Mouse (Mus musculus): ENCODE data around the gene Serpina3b. TPM values are rescaled to one million over a fixed set of nuclear protein-coding genes. Genes with fewer than 3 reads are reported as not detected.

Serpina3b gene
- not detected for polyA plus RNA-seq (2012; fragmentation: generic; extraction: Trizol)
- long read RNA-seq, experiment 1, result 0 reads
- long read RNA-seq, experiment 2, result 0 reads

DNA sequence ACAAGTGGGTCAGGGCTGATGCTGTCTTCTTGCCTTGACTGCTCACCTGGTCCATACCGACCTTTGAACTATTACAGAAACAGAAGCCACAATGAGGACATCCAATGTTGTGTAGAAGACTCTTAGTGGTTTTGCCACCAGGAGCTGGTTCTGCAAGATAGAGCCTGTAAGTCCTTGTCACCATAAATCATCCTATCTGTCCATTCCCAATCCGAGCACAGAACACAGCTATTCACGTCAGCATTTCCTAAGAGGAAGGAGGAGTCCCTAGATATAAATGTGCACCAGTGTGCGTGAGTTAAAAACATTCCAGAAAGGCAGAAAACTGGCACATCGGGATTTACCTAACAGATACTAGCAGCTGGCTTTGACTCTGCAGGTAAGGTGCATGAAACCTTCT is at the start of gene Serpina3b:
TSS of gene Serpina3b (plus strand) at position 301 of the 400 bp plus-strand sequence.
- TF ChIP-seq USF1 (IDR thresholded peaks at IDR 0.05; ENCODE audit: low read depth) (no peak), MYOD1 (IDR thresholded peaks at IDR 0.05; ENCODE audit: control insufficient read depth, insufficient read length, low read depth) (no peak), MAX (IDR thresholded peaks at IDR 0.05) (no peak), MYOG (IDR thresholded peaks at IDR 0.05; ENCODE audit: control insufficient read depth, extremely low read depth, insufficient read length) (no peak), CTCF (IDR thresholded peaks at IDR 0.05; ENCODE audit: control insufficient read depth, insufficient read depth, insufficient read length) (no peak), CEBPB (IDR thresholded peaks at IDR 0.05; ENCODE audit: low read depth) (no peak), FOSL1 (IDR thresholded peaks at IDR 0.05; ENCODE audit: insufficient read depth, low read length, poor library complexity, severe bottlenecking) (no peak)
- Histone ChIP-seq H3ac (ENCODE audit: control insufficient read depth, insufficient read length, low read depth) (no peak within 1 kb of the TSS), H3K79me2 (ENCODE audit: control insufficient read depth, insufficient read depth) (no peaks in the 10 kb centered on the region), H3K27me3 (ENCODE audit: control insufficient read depth, insufficient read depth, insufficient read length) (no peaks in the 10 kb centered on the region), H3K36me3 (ENCODE audit: control insufficient read depth, insufficient read depth) (no peaks in the 10 kb centered on the region), H3K79me3 (ENCODE audit: low read depth) (no peaks in the 10 kb centered on the region), H3K4me3 (ENCODE audit: insufficient read depth, poor library complexity, severe bottlenecking) (no peak within 1 kb of the TSS)

GRCm38 (mm10) chr12:104090119-104090518 is 37.7 kb upstream of the Serpina3b start:
- no peaks in the 10 kb centered on the region for H3K27me3 ChIP-seq (ENCODE audit: control insufficient read depth, insufficient read depth, insufficient read length)
- H3K36me3 ChIP-seq (ENCODE audit: control insufficient read depth, insufficient read depth), result no peaks in the 10 kb centered on the region
- H3K79me2 ChIP-seq (ENCODE audit: control insufficient read depth, insufficient read depth), result no peaks in the 10 kb centered on the region
- H3K4me3 ChIP-seq (ENCODE audit: insufficient read depth, poor library complexity, severe bottlenecking), result no peak overlapping the region
- no peak for TF ChIP-seq USF1 (IDR thresholded peaks at IDR 0.05; ENCODE audit: low read depth)
- no peaks in the 10 kb centered on the region for H3K79me3 ChIP-seq (ENCODE audit: low read depth)
- no peak overlapping the region for H3ac ChIP-seq (ENCODE audit: control insufficient read depth, insufficient read length, low read depth)

DNA sequence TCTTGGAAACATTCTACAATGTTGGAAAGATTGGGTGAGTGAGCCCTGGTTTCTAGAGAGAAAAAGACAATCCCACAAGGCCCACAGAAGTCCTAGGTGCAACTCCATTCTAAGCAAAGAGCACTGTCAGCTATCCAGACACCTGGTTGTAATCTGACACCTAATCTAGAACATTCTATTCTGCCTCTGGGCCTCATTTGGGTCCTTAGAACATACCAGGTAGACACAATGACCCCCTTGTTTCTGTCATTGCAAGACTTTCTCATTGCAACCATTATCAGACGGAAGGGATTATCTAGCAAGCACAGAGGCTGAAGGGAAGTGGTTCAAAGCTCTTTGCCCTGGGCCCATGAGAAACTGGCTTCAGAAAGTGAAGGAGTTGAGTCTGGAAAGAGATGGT is 36.5 kb upstream of the Serpina3b start:
- no peak overlapping the region for H3ac ChIP-seq (ENCODE audit: control insufficient read depth, insufficient read length, low read depth)
- H3K79me2 ChIP-seq (ENCODE audit: control insufficient read depth, insufficient read depth), result no peaks in the 10 kb centered on the region
- H3K79me3 ChIP-seq (ENCODE audit: low read depth), result no peaks in the 10 kb centered on the region
- no peak overlapping the region for H3K4me3 ChIP-seq (ENCODE audit: insufficient read depth, poor library complexity, severe bottlenecking)
- no peaks in the 10 kb centered on the region for H3K27me3 ChIP-seq (ENCODE audit: control insufficient read depth, insufficient read depth, insufficient read length)
- no peaks in the 10 kb centered on the region for H3K36me3 ChIP-seq (ENCODE audit: control insufficient read depth, insufficient read depth)
- TF ChIP-seq CTCF (IDR thresholded peaks at IDR 0.05; ENCODE audit: control insufficient read depth, insufficient read depth, insufficient read length), result no peak
- TF ChIP-seq MYOD1 (IDR thresholded peaks at IDR 0.05; ENCODE audit: control insufficient read depth, insufficient read length, low read depth), result no peak
- no peak for TF ChIP-seq MYOG (IDR thresholded peaks at IDR 0.05; ENCODE audit: control insufficient read depth, extremely low read depth, insufficient read length)
- TF ChIP-seq MAX (IDR thresholded peaks at IDR 0.05), result no peak
- no peak for TF ChIP-seq CEBPB (IDR thresholded peaks at IDR 0.05; ENCODE audit: low read depth)
- TF ChIP-seq USF1 (IDR thresholded peaks at IDR 0.05; ENCODE audit: low read depth), result no peak
- no peak for TF ChIP-seq FOSL1 (IDR thresholded peaks at IDR 0.05; ENCODE audit: insufficient read depth, low read length, poor library complexity, severe bottlenecking)

- H3K79me3 ChIP-seq (ENCODE audit: low read depth), result no peaks in the 10 kb centered on the region
- no peaks in the 10 kb centered on the region for H3K27me3 ChIP-seq (ENCODE audit: control insufficient read depth, insufficient read depth, insufficient read length)
- no peak for TF ChIP-seq USF1 (IDR thresholded peaks at IDR 0.05; ENCODE audit: low read depth)
- TF ChIP-seq FOSL1 (IDR thresholded peaks at IDR 0.05; ENCODE audit: insufficient read depth, low read length, poor library complexity, severe bottlenecking), result no peak
- TF ChIP-seq CEBPB (IDR thresholded peaks at IDR 0.05; ENCODE audit: low read depth), result no peak
- no peak for TF ChIP-seq MYOD1 (IDR thresholded peaks at IDR 0.05; ENCODE audit: control insufficient read depth, insufficient read length, low read depth)
- no peak for TF ChIP-seq CTCF (IDR thresholded peaks at IDR 0.05; ENCODE audit: control insufficient read depth, insufficient read depth, insufficient read length)
- TF ChIP-seq MAX (IDR thresholded peaks at IDR 0.05), result no peak
- no peak for TF ChIP-seq MYOG (IDR thresholded peaks at IDR 0.05; ENCODE audit: control insufficient read depth, extremely low read depth, insufficient read length)
- no peak within 1 kb of the TSS for H3K4me3 ChIP-seq (ENCODE audit: insufficient read depth, poor library complexity, severe bottlenecking)
- no peak within 1 kb of the TSS for H3ac ChIP-seq (ENCODE audit: control insufficient read depth, insufficient read length, low read depth)
- no peaks in the 10 kb centered on the region for H3K36me3 ChIP-seq (ENCODE audit: control insufficient read depth, insufficient read depth)
- H3K79me2 ChIP-seq (ENCODE audit: control insufficient read depth, insufficient read depth), result no peaks in the 10 kb centered on the region
These were observed 27.0 kb upstream of the Serpina3b start, which contains the start of gene Serpina5 for GRCm38 (mm10) chr12:104100768-104101167. Gene Serpina5 (plus strand): TSS chr12:104101113.

- no peaks in the 10 kb centered on the region for H3K27me3 ChIP-seq (ENCODE audit: control insufficient read depth, insufficient read depth, insufficient read length)
- TF ChIP-seq USF1 (IDR thresholded peaks at IDR 0.05; ENCODE audit: low read depth) (no peak), FOSL1 (IDR thresholded peaks at IDR 0.05; ENCODE audit: insufficient read depth, low read length, poor library complexity, severe bottlenecking) (no peak), CEBPB (IDR thresholded peaks at IDR 0.05; ENCODE audit: low read depth) (no peak), CTCF (IDR thresholded peaks at IDR 0.05; ENCODE audit: control insufficient read depth, insufficient read depth, insufficient read length) (no peak), MYOG (IDR thresholded peaks at IDR 0.05; ENCODE audit: control insufficient read depth, extremely low read depth, insufficient read length) (no peak)
- no peak overlapping the region for H3K4me3 ChIP-seq (ENCODE audit: insufficient read depth, poor library complexity, severe bottlenecking)
These were observed 21.9 kb upstream of the Serpina3b start for GRCm38 (mm10) chr12:104105847-104106246.

GRCm38 (mm10) chr12:104106919-104107318 is 20.9 kb upstream of the Serpina3b start:
- TF ChIP-seq MYOD1 (IDR thresholded peaks at IDR 0.05; ENCODE audit: control insufficient read depth, insufficient read length, low read depth) (no peak), USF1 (IDR thresholded peaks at IDR 0.05; ENCODE audit: low read depth) (no peak), CTCF (IDR thresholded peaks at IDR 0.05; ENCODE audit: control insufficient read depth, insufficient read depth, insufficient read length) (no peak), MAX (IDR thresholded peaks at IDR 0.05) (no peak), MYOG (IDR thresholded peaks at IDR 0.05; ENCODE audit: control insufficient read depth, extremely low read depth, insufficient read length) (no peak), FOSL1 (IDR thresholded peaks at IDR 0.05; ENCODE audit: insufficient read depth, low read length, poor library complexity, severe bottlenecking) (no peak), CEBPB (IDR thresholded peaks at IDR 0.05; ENCODE audit: low read depth) (no peak)
- Histone ChIP-seq H3K27me3 (ENCODE audit: control insufficient read depth, insufficient read depth, insufficient read length) (no peaks in the 10 kb centered on the region), H3ac (ENCODE audit: control insufficient read depth, insufficient read length, low read depth) (no peak overlapping the region), H3K4me3 (ENCODE audit: insufficient read depth, poor library complexity, severe bottlenecking) (no peak overlapping the region), H3K79me2 (ENCODE audit: control insufficient read depth, insufficient read depth) (no peaks in the 10 kb centered on the region), H3K36me3 (ENCODE audit: control insufficient read depth, insufficient read depth) (no peaks in the 10 kb centered on the region), H3K79me3 (ENCODE audit: low read depth) (no peaks in the 10 kb centered on the region)

More at GRCm38 (mm10) chr12:104105847-104106246, 21.9 kb upstream of the Serpina3b start:
- Histone ChIP-seq H3K79me2 (ENCODE audit: control insufficient read depth, insufficient read depth) (no peaks in the 10 kb centered on the region), H3K36me3 (ENCODE audit: control insufficient read depth, insufficient read depth) (no peaks in the 10 kb centered on the region), H3ac (ENCODE audit: control insufficient read depth, insufficient read length, low read depth) (no peak overlapping the region), H3K79me3 (ENCODE audit: low read depth) (no peaks in the 10 kb centered on the region)
